Mouse (Mus musculus) erythroblast, adult 5-6 weeks (primary cell): Measurements from ENCODE around the gene D7Ertd443e. TPM values are rescaled to one million over a fixed set of nuclear protein-coding genes. Genes with fewer than 3 reads are reported as not detected.

Experiments used
- ATAC-seq: replicated peaks from 2 replicates; pipeline ENCODE4 v1.8.0; 2016; ENCODE audit warnings: moderate number of reproducible peaks, mild to moderate bottlenecking, moderate TSS enrichment, inconsistent platforms; ENCODE audit not compliant: poor library complexity, low FRiP score, severe bottlenecking
- total RNA-seq, 2 experiments: library from RNA; stranded (forward) in 1 of 2; stranded (reverse) in 1 of 2; fragments of 150-400 nt in 1 of 2; fragments of 200-764, 138-1000 nt in 1 of 2; gene quantifications; 2 replicates each; pipeline versions ENCODE4 v1.2.3 to v1.2.4; 2015 to 2017; ENCODE audit warnings: low replicate concordance in 2 of 2

The D7Ertd443e gene
- total RNA-seq, 2 experiments from 2014 or later, result not detected

- ATAC-seq, result no peak
Observed at GRCm38 (mm10) chr7:134292750-134293149, 92.7 kb downstream of the D7Ertd443e start.

DNA sequence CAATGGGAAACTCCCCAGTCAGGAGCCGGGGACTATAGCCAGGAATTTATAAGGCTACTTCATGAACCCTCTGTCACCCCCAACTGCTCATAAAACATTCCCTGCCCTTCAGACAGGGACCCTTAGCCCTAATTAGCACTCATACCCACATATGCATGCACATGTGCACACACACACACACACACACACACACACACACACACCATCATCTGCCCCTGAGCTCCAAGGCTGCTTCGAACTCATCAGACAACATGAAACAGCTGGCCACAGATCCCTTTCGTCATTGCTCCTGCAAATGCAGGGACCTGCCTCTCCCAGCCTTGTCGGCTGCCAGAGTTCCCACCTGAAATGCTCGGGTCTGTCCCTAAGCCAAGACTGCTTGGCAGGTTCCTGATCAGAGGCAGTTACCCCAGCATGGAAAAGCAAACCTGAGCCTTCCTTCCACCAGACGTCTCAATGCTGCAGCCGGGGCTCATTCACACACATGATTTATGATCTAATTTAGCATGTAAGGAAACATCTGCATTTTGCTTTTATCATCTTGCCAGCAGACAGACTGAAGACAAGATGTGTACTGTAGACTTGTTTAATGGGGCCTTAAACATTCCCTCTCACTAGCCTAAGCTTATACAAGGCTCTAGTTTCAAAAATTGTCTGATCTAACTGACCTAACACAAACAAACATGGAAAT, 95.7 kb downstream of the D7Ertd443e start:
- no peak for ATAC-seq

DNA sequence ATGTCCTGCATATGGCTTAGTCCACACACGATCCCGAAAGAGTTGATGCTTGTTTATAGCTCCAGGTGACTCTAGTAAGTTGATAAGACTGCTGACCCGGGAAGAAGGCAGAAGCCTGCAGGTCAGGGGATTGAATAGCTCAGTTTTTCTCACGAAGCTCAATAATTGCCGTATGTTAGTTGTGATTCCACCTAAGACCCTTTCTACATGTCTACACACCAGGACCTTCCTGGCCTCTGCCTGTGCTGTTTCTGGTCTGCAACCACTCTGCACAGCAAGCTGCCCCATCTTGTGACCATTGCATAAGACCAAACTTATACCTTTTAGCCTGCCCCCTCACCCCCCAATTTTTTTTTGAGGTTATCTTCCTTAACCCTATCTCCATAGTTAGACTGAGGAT, 96.3 kb downstream of the D7Ertd443e start:
- ATAC-seq, result no peak

GRCm38 (mm10) chr7:134287570-134288222, 97.8 kb downstream of the D7Ertd443e start:
- ATAC-seq, result no peak

- ATAC-seq, result no peak
Observed at GRCm38 (mm10) chr7:134272956-134273355, 112.5 kb downstream of the D7Ertd443e start.

DNA sequence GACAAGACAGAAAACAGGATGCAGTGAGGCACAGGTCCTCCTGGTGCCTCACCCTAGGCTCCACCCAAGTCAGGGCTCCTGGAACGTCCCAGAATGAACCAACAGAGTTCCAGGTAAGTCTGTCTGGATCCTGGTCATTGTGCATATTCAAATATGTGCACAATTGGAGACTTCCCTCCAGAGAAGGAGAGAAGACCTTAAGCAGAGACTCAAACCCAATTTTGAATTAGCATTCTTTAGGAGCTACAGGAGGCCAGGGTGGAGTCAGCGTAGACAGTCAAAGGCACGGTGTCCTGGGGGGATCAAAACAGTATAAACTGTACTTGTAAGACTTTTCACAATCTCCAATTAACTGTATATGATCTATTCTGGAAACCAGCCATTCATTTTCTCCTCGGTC, 113.0 kb downstream of the D7Ertd443e start:
- ATAC-seq, result no peak

- ATAC-seq, result no peak
Observed at GRCm38 (mm10) chr7:134265783-134266182, 119.7 kb downstream of the D7Ertd443e start.

GRCm38 (mm10) chr7:134263146-134263906, 122.1 kb downstream of the D7Ertd443e start:
- ATAC-seq, result no peak; the same call in 1 of the 2 replicates

- ATAC-seq, result no peak
Observed at GRCm38 (mm10) chr7:134261003-134261701, 124.3 kb downstream of the D7Ertd443e start.

- ATAC-seq, result no peak
Observed at GRCm38 (mm10) chr7:134250273-134250870, 135.1 kb downstream of the D7Ertd443e start.

GRCm38 (mm10) chr7:134248041-134248440, 137.4 kb downstream of the D7Ertd443e start:
- ATAC-seq, result no peak

DNA sequence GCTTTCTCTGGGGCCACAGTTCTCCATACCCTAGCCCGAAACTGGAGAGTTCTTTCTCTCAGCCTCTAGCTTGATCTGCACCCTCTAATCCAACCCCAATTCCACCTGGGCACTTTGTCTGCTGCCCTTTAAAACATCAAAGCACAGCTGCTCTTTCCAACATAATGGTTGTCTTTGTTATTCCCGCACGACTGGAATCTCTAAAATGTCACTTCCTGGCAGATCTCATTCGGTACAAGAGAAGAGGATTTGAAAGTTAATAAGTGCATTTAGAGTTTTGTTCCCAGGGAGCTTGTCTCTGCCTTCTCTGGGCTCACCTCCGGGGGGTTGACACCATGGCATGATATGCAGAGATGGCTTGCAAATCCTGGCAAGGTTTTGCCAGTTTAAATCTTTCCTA, 138.8 kb downstream of the D7Ertd443e start:
- no peak for ATAC-seq

- no peak for ATAC-seq
Observed at GRCm38 (mm10) chr7:134242773-134243172, 142.7 kb downstream of the D7Ertd443e start.

- ATAC-seq, result no peak
Observed at GRCm38 (mm10) chr7:134241212-134241611, 144.2 kb downstream of the D7Ertd443e start.

DNA sequence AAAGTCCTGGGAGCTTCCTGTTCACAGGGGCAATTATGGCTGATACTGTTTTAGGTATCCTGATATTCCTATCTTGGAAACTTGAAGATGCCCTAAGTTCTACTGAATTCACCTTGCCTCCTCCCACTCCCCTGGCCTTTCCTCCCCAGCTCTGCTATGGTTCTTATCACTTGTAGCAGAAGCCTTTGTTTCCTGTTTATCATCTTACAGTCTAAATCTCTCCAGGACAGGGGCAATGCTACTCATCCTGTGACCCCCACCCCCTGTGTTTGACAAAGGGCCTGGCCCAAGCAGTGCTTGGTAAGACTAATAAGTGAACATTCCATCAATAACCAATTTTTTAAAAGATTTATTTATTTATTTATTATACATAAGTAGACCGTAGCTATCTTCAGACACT, 144.9 kb downstream of the D7Ertd443e start:
- ATAC-seq, result no peak

GRCm38 (mm10) chr7:134238863-134239262, 146.6 kb downstream of the D7Ertd443e start:
- no peak for ATAC-seq

- ATAC-seq, result no peak
Observed at GRCm38 (mm10) chr7:134237356-134237755, 148.1 kb downstream of the D7Ertd443e start.

DNA sequence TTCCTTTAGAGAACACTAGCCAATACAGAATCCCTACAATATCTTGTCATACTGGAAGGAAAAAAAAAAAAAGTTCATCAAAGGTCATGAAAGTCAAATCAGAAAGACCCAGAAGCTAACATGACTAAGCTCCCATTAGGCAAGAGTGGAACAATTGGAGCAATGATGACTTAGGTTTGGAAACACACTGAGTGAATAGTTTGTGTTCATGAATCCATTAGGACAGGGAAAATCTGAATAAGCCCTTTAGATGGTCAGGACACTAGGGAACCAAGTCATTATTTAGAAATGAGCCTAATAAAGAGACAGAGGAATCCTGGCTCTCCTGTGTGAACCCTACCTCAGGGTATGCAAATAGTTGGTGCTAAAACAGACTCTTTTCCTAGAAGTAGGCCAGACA, 148.7 kb downstream of the D7Ertd443e start:
- no peak for ATAC-seq

DNA sequence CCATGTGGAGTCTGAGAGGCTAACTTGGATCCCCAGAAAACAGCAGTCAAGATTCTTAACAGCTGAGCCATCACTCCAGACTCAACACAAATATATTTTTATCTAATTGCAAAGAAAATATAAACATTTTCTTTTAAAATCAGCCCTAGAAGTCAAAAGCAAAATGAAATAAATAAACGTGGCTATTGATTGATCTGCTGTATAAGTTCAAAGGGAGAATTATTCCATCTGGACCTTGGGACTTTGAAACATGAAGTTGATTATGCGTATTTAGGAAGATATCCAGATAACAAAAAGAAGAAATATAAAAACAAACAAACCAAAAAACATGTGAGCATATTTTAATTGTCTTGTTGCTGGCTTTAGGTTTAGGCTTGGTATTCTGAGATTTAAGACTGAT, 149.9 kb downstream of the D7Ertd443e start:
- no peak for ATAC-seq
